Mouse (Mus musculus): Measurements from ENCODE around the gene Tnr. TPM values are rescaled to one million over a fixed set of nuclear protein-coding genes. Genes with fewer than 3 reads are reported as not detected.
"Not testable (repeated sequence)": the region's sequence is repeated elsewhere in the genome, so short reads cannot be mapped to it uniquely, and the experiment has no call there.

The Tnr gene
- polyA plus RNA-seq, 1 experiment from 2014 or later: 0.02 TPM

- not testable (repeated sequence) for H3K4me2 ChIP-seq; H3K9ac ChIP-seq; ATAC-seq (ENCODE audit: insufficient read depth); H3K4me1 ChIP-seq (replicated peaks); H3K4me3 ChIP-seq (replicated peaks); H3K9me3 ChIP-seq (replicated peaks); H3K27me3 ChIP-seq; H3K27ac ChIP-seq (replicated peaks); H3K36me3 ChIP-seq (replicated peaks)
These were observed 442.7 kb downstream of the Tnr start for GRCm38 (mm10) chr1:159966286-159966685.

GRCm38 (mm10) chr1:159968395-159968794, 444.8 kb downstream of the Tnr start:
- no peak overlapping the region for H3K4me3 ChIP-seq (replicated peaks)
- H3K9me3 ChIP-seq (replicated peaks): no peaks in the 10 kb centered on the region
- no peak for ATAC-seq (ENCODE audit: insufficient read depth)
- H3K27ac ChIP-seq (replicated peaks): no peak overlapping the region
- H3K36me3 ChIP-seq (replicated peaks): no peaks in the 10 kb centered on the region
- no peak overlapping the region for H3K4me2 ChIP-seq
- no peaks in the 10 kb centered on the region for H3K27me3 ChIP-seq
- H3K9ac ChIP-seq: no peak overlapping the region
- H3K4me1 ChIP-seq (replicated peaks): no peaks in the 10 kb centered on the region

DNA sequence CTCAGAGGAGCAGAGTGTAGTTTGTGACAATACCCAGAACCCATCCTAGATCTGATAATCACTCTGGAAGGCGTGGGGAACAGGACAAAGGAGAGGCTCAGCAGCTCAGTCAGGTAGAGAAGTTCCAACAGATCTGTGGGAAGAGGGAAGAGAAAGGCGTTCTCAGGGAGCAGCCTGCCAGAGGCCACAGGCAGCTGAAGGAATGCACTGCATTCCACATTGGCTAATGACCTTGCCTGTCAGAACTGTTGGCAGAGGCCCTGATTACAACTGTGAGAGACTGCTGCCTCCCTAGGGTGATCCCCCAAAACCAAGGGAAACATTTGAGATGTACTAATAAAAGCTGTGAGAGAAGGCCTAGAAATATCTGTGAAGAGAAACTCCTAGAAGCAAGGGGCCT, 454.2 kb downstream of the Tnr start:
- no peaks in the 10 kb centered on the region for H3K9me3 ChIP-seq (replicated peaks)
- H3K4me2 ChIP-seq: no peak overlapping the region
- H3K27ac ChIP-seq (replicated peaks): no peak overlapping the region
- H3K9ac ChIP-seq: no peak overlapping the region
- no peaks in the 10 kb centered on the region for H3K36me3 ChIP-seq (replicated peaks)
- WGBS (ENCODE audit: insufficient replicate concordance): 35% methylated on average over 2 of the region's 2 CpGs
- no peaks in the 10 kb centered on the region for H3K4me1 ChIP-seq (replicated peaks)
- ATAC-seq (ENCODE audit: insufficient read depth): no peak
- H3K27me3 ChIP-seq: no peaks in the 10 kb centered on the region
- no peak overlapping the region for H3K4me3 ChIP-seq (replicated peaks)

DNA sequence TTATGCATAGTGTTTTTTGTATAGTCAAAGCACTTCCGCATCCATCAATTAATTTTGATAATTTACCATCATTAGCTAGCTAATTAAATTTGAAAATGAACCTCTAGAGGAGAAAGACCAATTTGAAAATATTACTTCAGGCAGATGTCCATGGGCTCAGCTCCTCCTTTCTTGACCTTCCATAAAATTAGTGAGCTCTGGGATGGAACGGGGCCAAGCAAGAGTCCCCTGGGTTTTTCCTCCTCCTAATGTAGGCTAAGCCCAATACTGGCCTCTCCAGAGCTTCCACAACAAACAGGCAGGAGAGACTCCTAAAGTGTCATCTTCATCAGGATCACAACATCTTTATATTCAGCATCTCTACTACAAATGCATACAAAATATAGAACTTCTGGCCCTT, 455.5 kb downstream of the Tnr start:
- WGBS (ENCODE audit: insufficient replicate concordance): 68% methylated on average over 2 of the region's 2 CpGs
- no peak for ATAC-seq (ENCODE audit: insufficient read depth)
- no peaks in the 10 kb centered on the region for H3K4me1 ChIP-seq (replicated peaks)

DNA sequence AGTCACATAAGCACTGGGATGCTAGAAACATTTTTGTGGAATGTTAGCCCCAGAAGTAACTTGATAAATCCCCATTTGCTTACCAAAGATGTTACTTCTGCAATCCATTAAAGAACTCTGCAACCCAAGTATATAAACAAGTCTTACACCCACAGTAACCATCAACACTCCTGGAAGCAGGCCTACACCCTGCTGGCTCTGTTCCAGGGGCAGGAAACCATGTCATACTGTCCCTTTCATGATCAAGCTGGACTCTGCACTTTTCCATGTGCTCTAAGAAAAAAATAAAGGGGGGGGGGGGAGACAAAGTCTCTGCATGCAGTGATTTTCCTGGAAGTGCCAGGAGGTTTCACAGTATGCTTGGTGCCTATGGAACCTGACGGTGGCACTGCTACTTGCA, 456.8 kb downstream of the Tnr start:
- ATAC-seq (ENCODE audit: insufficient read depth): no peak
- WGBS (ENCODE audit: insufficient replicate concordance): 62% methylated on average over 1 of the region's 1 CpGs
- no peak overlapping the region for H3K4me2 ChIP-seq
- no peak overlapping the region for H3K27ac ChIP-seq (replicated peaks)
- no peaks in the 10 kb centered on the region for H3K36me3 ChIP-seq (replicated peaks)
- H3K27me3 ChIP-seq: no peaks in the 10 kb centered on the region
- no peaks in the 10 kb centered on the region for H3K9me3 ChIP-seq (replicated peaks)
- H3K4me3 ChIP-seq (replicated peaks): no peak overlapping the region
- no peaks in the 10 kb centered on the region for H3K4me1 ChIP-seq (replicated peaks)
- H3K9ac ChIP-seq: no peak overlapping the region

More for the DNA sequence above, 455.5 kb downstream of the Tnr start:
- no peak overlapping the region for H3K4me3 ChIP-seq (replicated peaks)
- H3K36me3 ChIP-seq (replicated peaks): no peaks in the 10 kb centered on the region
- no peaks in the 10 kb centered on the region for H3K27me3 ChIP-seq
- H3K9ac ChIP-seq: no peak overlapping the region
- H3K4me2 ChIP-seq: no peak overlapping the region
- no peaks in the 10 kb centered on the region for H3K9me3 ChIP-seq (replicated peaks)
- H3K27ac ChIP-seq (replicated peaks): no peak overlapping the region

All from liver, embryonic 15.5 days (tissue).